Mouse (Mus musculus): ENCODE data around the gene Srgap2. TPM values are rescaled to one million over a fixed set of nuclear protein-coding genes. Genes with fewer than 3 reads are reported as not detected.
A peak's percentile ranks its signal among the peaks of the same experiment; 100 is the strongest.

Gene Srgap2
- polyA plus RNA-seq, 1 experiment from 2014 or later = 3.1 TPM

GRCm38 (mm10) chr1:131246433-131247395 is 280.4 kb downstream of the Srgap2 start:
- Histone ChIP-seq H3K27me3 (replicated peaks; ENCODE audit: control insufficient read depth, insufficient read depth, low read length) (peaks cover 45% of the 10 kb centered on the region), H3K27ac (ENCODE audit: low read depth, low read length) (no peak overlapping the region), H3K36me3 (ENCODE audit: control insufficient read depth, insufficient read depth) (no peaks in the 10 kb centered on the region), H3K4me2 (replicated peaks; ENCODE audit: low read depth) (peak overlapping the region; percentile 99), H3K4me3 (ENCODE audit: low read depth, low read length) (0 out of 2 replicates have a peak overlapping the region, but pooled peaks have one; percentile 3), H3K9ac (ENCODE audit: low read depth, low read length) (no peak overlapping the region), H3K9me3 (ENCODE audit: control insufficient read depth) (no peaks in the 10 kb centered on the region), H3K4me1 (replicated peaks; ENCODE audit: control insufficient read depth, insufficient read depth, low read length) (0 out of 2 replicates have a peak, but pooled peaks cover 6% of the 10 kb centered on the region)
- no peak for ATAC-seq
- TF ChIP-seq CTCF (IDR thresholded peaks at IDR 0.05; ENCODE audit: low read depth) = peak; percentile 81
- 8% methylated on average over 7 of the region's 7 CpGs for WGBS

GRCm38 (mm10) chr1:131245926-131246325 is 281.2 kb downstream of the Srgap2 start:
- TF ChIP-seq CTCF (IDR thresholded peaks at IDR 0.05; ENCODE audit: low read depth) = peak; percentile 63
- peak overlapping the region; percentile 99 for H3K4me2 ChIP-seq (replicated peaks; ENCODE audit: low read depth)
- no peak overlapping the region for H3K27ac ChIP-seq (ENCODE audit: low read depth, low read length)
- 4% methylated on average over 9 of the region's 9 CpGs for WGBS
- H3K9me3 ChIP-seq (ENCODE audit: control insufficient read depth) = no peaks in the 10 kb centered on the region
- H3K9ac ChIP-seq (ENCODE audit: low read depth, low read length) = no peak overlapping the region
- H3K27me3 ChIP-seq (replicated peaks; ENCODE audit: control insufficient read depth, insufficient read depth, low read length) = peaks cover 48% of the 10 kb centered on the region
- peak overlapping the region; percentile 63 for H3K4me3 ChIP-seq (ENCODE audit: low read depth, low read length)
- no peaks in the 10 kb centered on the region for H3K36me3 ChIP-seq (ENCODE audit: control insufficient read depth, insufficient read depth)
- peak; percentile 31; the same call in 1 of the 2 replicates for ATAC-seq
- H3K4me1 ChIP-seq (replicated peaks; ENCODE audit: control insufficient read depth, insufficient read depth, low read length) = 0 out of 2 replicates have a peak, but pooled peaks cover 6% of the 10 kb centered on the region

GRCm38 (mm10) chr1:131245089-131245856 is 281.9 kb downstream of the Srgap2 start, which contains the start of gene Rassf5:
Rassf5 (minus strand) TSS chr1:131245258.
- Histone ChIP-seq H3K9me3 (ENCODE audit: control insufficient read depth) (no peaks in the 10 kb centered on the region), H3K27ac (ENCODE audit: low read depth, low read length) (no peak within 1 kb of the TSS), H3K36me3 (ENCODE audit: control insufficient read depth, insufficient read depth) (no peaks in the 10 kb centered on the region), H3K27me3 (replicated peaks; ENCODE audit: control insufficient read depth, insufficient read depth, low read length) (peaks cover 48% of the 10 kb centered on the region), H3K4me1 (replicated peaks; ENCODE audit: control insufficient read depth, insufficient read depth, low read length) (0 out of 2 replicates have a peak, but pooled peaks cover 6% of the 10 kb centered on the region), H3K4me3 (ENCODE audit: low read depth, low read length) (peak within 1 kb of the TSS; percentile 63), H3K9ac (ENCODE audit: low read depth, low read length) (peak within 1 kb of the TSS; percentile 53), H3K4me2 (replicated peaks; ENCODE audit: low read depth) (peak within 1 kb of the TSS; percentile 99)
- ATAC-seq = peak; percentile 55
- TF ChIP-seq CTCF (IDR thresholded peaks at IDR 0.05; ENCODE audit: low read depth) = peak; percentile 23; the same call in 1 of the 2 replicates
- under 1% methylated on average over 58 of the region's 60 CpGs for WGBS

- H3K4me1 ChIP-seq (replicated peaks; ENCODE audit: control insufficient read depth, insufficient read depth, low read length) = 0 out of 2 replicates have a peak, but pooled peaks cover 6% of the 10 kb centered on the region
- H3K9me3 ChIP-seq (ENCODE audit: control insufficient read depth) = no peaks in the 10 kb centered on the region
- TF ChIP-seq CTCF (IDR thresholded peaks at IDR 0.05; ENCODE audit: low read depth) = no peak
- peaks cover 48% of the 10 kb centered on the region for H3K27me3 ChIP-seq (replicated peaks; ENCODE audit: control insufficient read depth, insufficient read depth, low read length)
- peak overlapping the region; percentile 53 for H3K9ac ChIP-seq (ENCODE audit: low read depth, low read length)
- H3K4me2 ChIP-seq (replicated peaks; ENCODE audit: low read depth) = peak overlapping the region; percentile 99
- no peaks in the 10 kb centered on the region for H3K36me3 ChIP-seq (ENCODE audit: control insufficient read depth, insufficient read depth)
- H3K27ac ChIP-seq (ENCODE audit: low read depth, low read length) = no peak overlapping the region
- peak overlapping the region; percentile 63 for H3K4me3 ChIP-seq (ENCODE audit: low read depth, low read length)
- WGBS = 3% methylated on average over 50 of the region's 57 CpGs
- no peak for ATAC-seq
Measured at GRCm38 (mm10) chr1:131244536-131245088, 282.5 kb downstream of the Srgap2 start.

- TF ChIP-seq CTCF (IDR thresholded peaks at IDR 0.05; ENCODE audit: low read depth) = no peak
- peaks cover 48% of the 10 kb centered on the region for H3K27me3 ChIP-seq (replicated peaks; ENCODE audit: control insufficient read depth, insufficient read depth, low read length)
- no peak overlapping the region for H3K9ac ChIP-seq (ENCODE audit: low read depth, low read length)
- 0 out of 2 replicates have a peak, but pooled peaks cover 6% of the 10 kb centered on the region for H3K4me1 ChIP-seq (replicated peaks; ENCODE audit: control insufficient read depth, insufficient read depth, low read length)
- ATAC-seq = no peak
- H3K4me2 ChIP-seq (replicated peaks; ENCODE audit: low read depth) = no peak overlapping the region
- whole genome bisulfite sequencing = 27% methylated on average over 6 of the region's 6 CpGs
- H3K4me3 ChIP-seq (ENCODE audit: low read depth, low read length) = no peak overlapping the region
- H3K27ac ChIP-seq (ENCODE audit: low read depth, low read length) = no peak overlapping the region
- no peaks in the 10 kb centered on the region for H3K9me3 ChIP-seq (ENCODE audit: control insufficient read depth)
- H3K36me3 ChIP-seq (ENCODE audit: control insufficient read depth, insufficient read depth) = no peaks in the 10 kb centered on the region
Measured at GRCm38 (mm10) chr1:131242956-131243355, 284.2 kb downstream of the Srgap2 start.

Data from intestine, postnatal 0 days (tissue).